Mouse (Mus musculus): ENCODE results near the gene Fras1. TPM values are rescaled to one million over a fixed set of nuclear protein-coding genes. Genes with fewer than 3 reads are reported as not detected.
A peak's percentile ranks its signal among the peaks of the same experiment; 100 is the strongest.

Gene Fras1
- polyA plus RNA-seq, 1 experiment from 2014 or later: 1.2 TPM

GRCm38 (mm10) chr5:96747195-96747984 lies 373.6 kb downstream of the Fras1 start:
- H3K4me3 ChIP-seq (replicated peaks): no peak overlapping the region
- no peak overlapping the region for H3K27ac ChIP-seq
- no peaks in the 10 kb centered on the region for H3K27me3 ChIP-seq
- no peaks in the 10 kb centered on the region for H3K4me1 ChIP-seq (replicated peaks)
- ATAC-seq (ENCODE audit: low read depth) (no peak), DNase-seq (no peak)
- H3K4me2 ChIP-seq: no peak overlapping the region
- H3K36me3 ChIP-seq: no peaks in the 10 kb centered on the region
- H3K9me3 ChIP-seq (replicated peaks): no peaks in the 10 kb centered on the region
- no peak overlapping the region for H3K9ac ChIP-seq
- WGBS (ENCODE audit: insufficient replicate concordance): 60% methylated on average over 8 of the region's 8 CpGs

GRCm38 (mm10) chr5:96757615-96758014 lies 383.9 kb downstream of the Fras1 start:
- Histone ChIP-seq H3K4me1 (replicated peaks) (no peaks in the 10 kb centered on the region), H3K36me3 (no peaks in the 10 kb centered on the region), H3K27ac (no peak overlapping the region), H3K9me3 (replicated peaks) (no peaks in the 10 kb centered on the region), H3K4me3 (replicated peaks) (no peak overlapping the region), H3K27me3 (no peaks in the 10 kb centered on the region), H3K4me2 (no peak overlapping the region), H3K9ac (no peak overlapping the region)
- no peak for ATAC-seq (ENCODE audit: low read depth)
- 63% methylated on average over 7 of the region's 7 CpGs for WGBS (ENCODE audit: insufficient replicate concordance)
- DNase-seq: no peak

- no peak overlapping the region for H3K27ac ChIP-seq
- ATAC-seq (ENCODE audit: low read depth) (no peak), DNase-seq (no peak)
- H3K36me3 ChIP-seq: no peaks in the 10 kb centered on the region
- H3K4me2 ChIP-seq: no peak overlapping the region
- H3K9me3 ChIP-seq (replicated peaks): no peaks in the 10 kb centered on the region
- H3K4me3 ChIP-seq (replicated peaks): no peak overlapping the region
- H3K9ac ChIP-seq: no peak overlapping the region
- no peaks in the 10 kb centered on the region for H3K27me3 ChIP-seq
- H3K4me1 ChIP-seq (replicated peaks): no peaks in the 10 kb centered on the region
- 36% methylated on average over 1 of the region's 1 CpGs for WGBS (ENCODE audit: insufficient replicate concordance)
These were observed 388.3 kb downstream of the Fras1 start for GRCm38 (mm10) chr5:96762021-96762420.

- H3K4me1 ChIP-seq (replicated peaks): no peaks in the 10 kb centered on the region
- H3K9me3 ChIP-seq (replicated peaks): no peaks in the 10 kb centered on the region
- 61% methylated on average over 10 of the region's 10 CpGs for WGBS (ENCODE audit: insufficient replicate concordance)
- no peak overlapping the region for H3K27ac ChIP-seq
- ATAC-seq (ENCODE audit: low read depth) (no peak), DNase-seq (peak; percentile 29)
- no peak overlapping the region for H3K4me2 ChIP-seq
- H3K36me3 ChIP-seq: no peaks in the 10 kb centered on the region
- no peak overlapping the region for H3K4me3 ChIP-seq (replicated peaks)
- H3K27me3 ChIP-seq: no peaks in the 10 kb centered on the region
- H3K9ac ChIP-seq: no peak overlapping the region
These were observed 395.2 kb downstream of the Fras1 start for GRCm38 (mm10) chr5:96768846-96769471.

- Histone ChIP-seq H3K36me3 (no peaks in the 10 kb centered on the region), H3K27ac (no peak overlapping the region), H3K9ac (no peak overlapping the region), H3K4me3 (replicated peaks) (no peak overlapping the region), H3K9me3 (replicated peaks) (no peaks in the 10 kb centered on the region), H3K4me2 (no peak overlapping the region), H3K27me3 (no peaks in the 10 kb centered on the region), H3K4me1 (replicated peaks) (no peaks in the 10 kb centered on the region)
- no peak for ATAC-seq (ENCODE audit: low read depth)
- 61% methylated on average over 14 of the region's 14 CpGs for WGBS (ENCODE audit: insufficient replicate concordance)
- DNase-seq: no peak
These were observed 409.9 kb downstream of the Fras1 start for GRCm38 (mm10) chr5:96783506-96784288.

GRCm38 (mm10) chr5:96785096-96785495 lies 411.3 kb downstream of the Fras1 start:
- Histone ChIP-seq H3K4me3 (replicated peaks) (no peak overlapping the region), H3K4me2 (no peak overlapping the region), H3K9me3 (replicated peaks) (no peaks in the 10 kb centered on the region), H3K27ac (no peak overlapping the region), H3K9ac (no peak overlapping the region), H3K36me3 (no peaks in the 10 kb centered on the region), H3K27me3 (no peaks in the 10 kb centered on the region), H3K4me1 (replicated peaks) (no peaks in the 10 kb centered on the region)
- DNase-seq: no peak
- 70% methylated on average over 5 of the region's 5 CpGs for WGBS (ENCODE audit: insufficient replicate concordance)
- no peak for ATAC-seq (ENCODE audit: low read depth)

- no peak for ATAC-seq (ENCODE audit: low read depth)
- H3K27ac ChIP-seq: no peak overlapping the region
- WGBS (ENCODE audit: insufficient replicate concordance): 33% methylated on average over 9 of the region's 9 CpGs
- no peaks in the 10 kb centered on the region for H3K9me3 ChIP-seq (replicated peaks)
- H3K4me2 ChIP-seq: peak overlapping the region; percentile 64
- H3K36me3 ChIP-seq: no peaks in the 10 kb centered on the region
- no peak for DNase-seq
- H3K9ac ChIP-seq: no peak overlapping the region
- peaks cover 9% of the 10 kb centered on the region; the same call in 1 of the 2 replicates for H3K4me1 ChIP-seq (replicated peaks)
- H3K4me3 ChIP-seq (replicated peaks): 0 out of 2 replicates have a peak overlapping the region, but pooled peaks have one; percentile 2
- peaks cover 31% of the 10 kb centered on the region for H3K27me3 ChIP-seq
These were observed 418.7 kb downstream of the Fras1 start for GRCm38 (mm10) chr5:96792422-96792821.

GRCm38 (mm10) chr5:96792936-96793718 lies 419.4 kb downstream of the Fras1 start, which contains the start of gene Anxa3:
TSS of gene Anxa3 (plus strand) at chr5:96793339.
- peaks cover 31% of the 10 kb centered on the region for H3K27me3 ChIP-seq
- peak within 1 kb of the TSS; percentile 49 for H3K4me3 ChIP-seq (replicated peaks)
- H3K36me3 ChIP-seq: no peaks in the 10 kb centered on the region
- peak within 1 kb of the TSS; percentile 64 for H3K4me2 ChIP-seq
- H3K4me1 ChIP-seq (replicated peaks): peaks cover 9% of the 10 kb centered on the region; the same call in 1 of the 2 replicates
- H3K27ac ChIP-seq: peak within 1 kb of the TSS; percentile 9; the same call in 1 of the 2 replicates
- ATAC-seq (ENCODE audit: low read depth): peak; percentile 69
- no peaks in the 10 kb centered on the region for H3K9me3 ChIP-seq (replicated peaks)
- peak; percentile 20 for DNase-seq
- WGBS (ENCODE audit: insufficient replicate concordance): 6% methylated on average over 26 of the region's 26 CpGs
- peak within 1 kb of the TSS; percentile 39; the same call in 1 of the 2 replicates for H3K9ac ChIP-seq

- H3K36me3 ChIP-seq: no peaks in the 10 kb centered on the region
- peak overlapping the region; percentile 49 for H3K4me3 ChIP-seq (replicated peaks)
- H3K4me1 ChIP-seq (replicated peaks): peaks cover 9% of the 10 kb centered on the region; the same call in 1 of the 2 replicates
- peak overlapping the region; percentile 64 for H3K4me2 ChIP-seq
- no peak overlapping the region for H3K27ac ChIP-seq
- WGBS (ENCODE audit: insufficient replicate concordance): 16% methylated on average over 10 of the region's 10 CpGs
- H3K27me3 ChIP-seq: peaks cover 31% of the 10 kb centered on the region
- no peak for ATAC-seq (ENCODE audit: low read depth)
- H3K9ac ChIP-seq: no peak overlapping the region
- no peak for DNase-seq
- H3K9me3 ChIP-seq (replicated peaks): no peaks in the 10 kb centered on the region
These were observed 420.3 kb downstream of the Fras1 start for GRCm38 (mm10) chr5:96793953-96794635.

GRCm38 (mm10) chr5:96795752-96796151 lies 422.0 kb downstream of the Fras1 start:
- WGBS (ENCODE audit: insufficient replicate concordance): 68% methylated on average over 1 of the region's 1 CpGs
- Histone ChIP-seq H3K27ac (no peak overlapping the region), H3K9me3 (replicated peaks) (no peaks in the 10 kb centered on the region)

More at GRCm38 (mm10) chr5:96795752-96796151, 422.0 kb downstream of the Fras1 start:
- Histone ChIP-seq H3K4me3 (replicated peaks) (no peak overlapping the region), H3K4me2 (no peak overlapping the region), H3K9ac (no peak overlapping the region), H3K27me3 (peaks cover 31% of the 10 kb centered on the region), H3K4me1 (replicated peaks) (peaks cover 9% of the 10 kb centered on the region; the same call in 1 of the 2 replicates), H3K36me3 (no peaks in the 10 kb centered on the region)
- ATAC-seq (ENCODE audit: low read depth): no peak
- DNase-seq: no peak

Measured in liver, embryonic 13.5 days (tissue).